Mouse (Mus musculus): ENCODE results near the gene Gemin7.

DNA sequence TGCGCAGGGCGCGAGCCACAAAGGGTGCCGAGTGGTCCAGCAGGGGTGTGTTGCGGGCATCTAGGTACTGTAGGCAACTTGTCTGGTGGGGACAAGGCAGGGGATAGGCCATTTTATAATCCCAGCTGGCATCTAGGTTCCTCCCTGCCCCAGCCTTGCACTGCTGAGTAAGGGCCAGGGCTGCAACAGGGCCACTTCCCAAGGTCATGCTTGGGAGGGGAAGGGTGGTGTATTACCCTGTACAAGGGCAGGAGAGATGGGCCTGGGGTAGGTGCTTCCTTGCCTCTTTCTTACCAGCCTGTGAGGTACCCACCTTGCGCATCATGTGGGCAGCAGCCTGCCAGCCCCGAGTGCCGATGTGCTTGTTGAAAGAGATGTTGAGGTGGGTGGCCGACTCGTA is 42.7 kb downstream of the Gemin7 start:
- TF ChIP-seq CHD2 (IDR thresholded peaks at IDR 0.05; ENCODE audit: low read length) (no peak), CTCF (conservative IDR thresholded peaks at IDR 0.05 in 1 of 2, IDR thresholded peaks at IDR 0.05 in 1 of 2; ENCODE audit: low read depth in 2 of 2, low read length in 2 of 2) (no peak), JUND (conservative IDR thresholded peaks at IDR 0.05; ENCODE audit: low read depth, low read length) (no peak), HCFC1 (IDR thresholded peaks at IDR 0.05; ENCODE audit: low read depth, low read length) (no peak), MAX (IDR thresholded peaks at IDR 0.05; ENCODE audit: low read length) (no peak), NELFE (IDR thresholded peaks at IDR 0.05; ENCODE audit: low read depth, low read length) (no peak), GABPA (IDR thresholded peaks at IDR 0.05; ENCODE audit: insufficient replicate concordance, low read depth, low read length) (no peak), MAZ (IDR thresholded peaks at IDR 0.05; ENCODE audit: low read depth, low read length) (no peak), POLR2A (IDR thresholded peaks at IDR 0.05; ENCODE audit: low read depth, low read length) (no peak), EP300 (IDR thresholded peaks at IDR 0.05; ENCODE audit: low read length) (no peak), USF1 (IDR thresholded peaks at IDR 0.05; ENCODE audit: low read depth, low read length) (no peak), SMC3 (IDR thresholded peaks at IDR 0.05; ENCODE audit: low read depth, low read length) (no peak), ZNF384 (IDR thresholded peaks at IDR 0.05; ENCODE audit: low read depth, low read length) (no peak), E2F4 (IDR thresholded peaks at IDR 0.05; ENCODE audit: insufficient replicate concordance, low read depth, low read length) (no peak)

Measured in CH12.LX (cell line).